Mouse (Mus musculus) forebrain, postnatal 0 days (tissue): Measurements from ENCODE around the gene Barx1. TPM values are rescaled to one million over a fixed set of nuclear protein-coding genes. Genes with fewer than 3 reads are reported as not detected.
A peak's percentile ranks its signal among the peaks of the same experiment; 100 is the strongest.

Source experiments
- ATAC-seq: fragments of 200-750 bp; cut with Nextera tagmentation; 2 replicates; pipeline ENCODE4 v1.8.0; 2017; ENCODE audit warnings: mild to moderate bottlenecking, moderate library complexity
- DNase-seq: peaks from one replicate; pipeline ENCODE4 v3.0.0-alpha.2; 2015
- H3K27ac ChIP-seq: fragments of 300-500 bp; sonication (generic); 2 replicates; pipeline ENCODE4 v1.5.1; 2014; ENCODE audit warnings: low read depth, mild to moderate bottlenecking, antibody characterized with exemption, low read length, moderate library complexity, mixed read lengths
- H3K27me3 ChIP-seq: fragments of 300-500 bp; sonication (generic); 2 replicates; pipeline ENCODE4 v1.6.1; 2014; ENCODE audit warnings: mild to moderate bottlenecking, low read length, mixed read lengths; ENCODE audit not compliant: insufficient read depth
- H3K36me3 ChIP-seq: fragments of 300-500 bp; sonication (generic); 2 replicates; pipeline ENCODE4 v1.6.1; 2014; ENCODE audit warnings: mild to moderate bottlenecking, moderate library complexity; ENCODE audit not compliant: insufficient read depth
- H3K4me1 ChIP-seq: fragments of 300-500 bp; sonication (generic); 2 replicates; pipeline ENCODE4 v1.6.1; 2014; ENCODE audit warnings: antibody characterized with exemption; ENCODE audit not compliant: insufficient read depth
- H3K4me2 ChIP-seq: fragments of 300-500 bp; sonication (generic); 2 replicates; pipeline ENCODE4 v1.6.1; 2014; ENCODE audit warnings: low read depth, mild to moderate bottlenecking, moderate library complexity
- H3K4me3 ChIP-seq: fragments of 300-500 bp; sonication (generic); 2 replicates; pipeline ENCODE4 v1.5.1; 2014; ENCODE audit warnings: low read depth, low read length, mixed read lengths
- H3K9ac ChIP-seq: fragments of 300-500 bp; sonication (generic); 2 replicates; pipeline ENCODE4 v1.6.1; 2014; ENCODE audit warnings: mild to moderate bottlenecking
- H3K9me3 ChIP-seq: fragments of 300-500 bp; sonication (generic); 2 replicates; pipeline ENCODE4 v1.6.1; 2016; ENCODE audit warnings: low read length
- CTCF ChIP-seq: sonication (generic); IDR thresholded peaks from 2 replicates; pipeline ENCODE4 v1.5.1; 2016; ENCODE audit warnings: antibody characterized with exemption, control low read depth, low read depth
- WGBS: fragments of 180-500 bp; shearing (Covaris S2); extraction: QIAGEN DNeasy Blood & Tissue Kit; methylation state at CpG from one replicate; pipeline ENCODE4 v1.1.7; 2014; 5-methylcytosine and 5-hydroxymethylcytosine counted together
- polyA plus RNA-seq: library from polyadenylated mRNA; unstranded; fragments of >200 nt; fragmentation: Nextera tagmentation; extraction: Ambion mirVana; gene quantifications from 2 replicates; pipeline ENCODE4 v1.2.1, GENCODE M21; 2015
- total RNA-seq: library from RNA; depleted of rRNA; stranded (reverse); fragments of >200 nt; gene quantifications from 2 replicates; pipeline ENCODE4 v1.2.3, GENCODE M21; 2014; rRNA removed

Gene Barx1
- total RNA-seq (not detected in 2 replicates), polyA plus RNA-seq (not detected in 2 replicates)

- H3K36me3 ChIP-seq, result no peaks in the 10 kb centered on the region
- H3K27me3 ChIP-seq, result peaks cover 76% of the 10 kb centered on the region
- 3% methylated on average over 38 of the region's 73 CpGs for WGBS
- H3K4me3 ChIP-seq, result peak within 1 kb of the TSS; percentile 30
- H3K4me1 ChIP-seq, result no peaks in the 10 kb centered on the region
- no peak within 1 kb of the TSS for H3K27ac ChIP-seq
- H3K4me2 ChIP-seq, result peak within 1 kb of the TSS; percentile 53
- H3K9me3 ChIP-seq, result no peaks in the 10 kb centered on the region
- DNase-seq (no peak), ATAC-seq (peak; percentile 36; the same call in 1 of the 2 replicates)
- no peak within 1 kb of the TSS for H3K9ac ChIP-seq
- TF ChIP-seq CTCF, result no peak
Measured at GRCm38 (mm10) chr13:48662431-48663143, at the start of gene Barx1. TSS of gene Barx1 (plus strand) at chr13:48662998.

GRCm38 (mm10) chr13:48614525-48614924 lies 48.3 kb upstream of the Barx1 start:
- no peaks in the 10 kb centered on the region for H3K36me3 ChIP-seq
- no peak for TF ChIP-seq CTCF
- no peak for ATAC-seq
- no peaks in the 10 kb centered on the region for H3K27me3 ChIP-seq
- H3K4me2 ChIP-seq, result no peak overlapping the region
- H3K27ac ChIP-seq, result no peak overlapping the region
- DNase-seq, result no peak
- no peak overlapping the region for H3K9ac ChIP-seq
- H3K9me3 ChIP-seq, result no peaks in the 10 kb centered on the region
- WGBS, result 78% methylated on average over 2 of the region's 2 CpGs
- H3K4me1 ChIP-seq, result no peaks in the 10 kb centered on the region
- H3K4me3 ChIP-seq, result no peak overlapping the region

GRCm38 (mm10) chr13:48617774-48618173 lies 45.0 kb upstream of the Barx1 start:
- TF ChIP-seq CTCF, result no peak
- Histone ChIP-seq H3K27ac (no peak overlapping the region), H3K27me3 (no peaks in the 10 kb centered on the region), H3K4me2 (no peak overlapping the region), H3K9ac (no peak overlapping the region), H3K4me1 (no peaks in the 10 kb centered on the region), H3K4me3 (no peak overlapping the region), H3K36me3 (no peaks in the 10 kb centered on the region), H3K9me3 (no peaks in the 10 kb centered on the region)
- DNase-seq, result no peak
- no peak for ATAC-seq

GRCm38 (mm10) chr13:48618890-48619289 lies 43.9 kb upstream of the Barx1 start:
- DNase-seq (no peak), ATAC-seq (no peak)
- no peak for TF ChIP-seq CTCF
- H3K9ac ChIP-seq, result no peak overlapping the region
- no peaks in the 10 kb centered on the region for H3K9me3 ChIP-seq
- H3K4me3 ChIP-seq, result no peak overlapping the region
- H3K36me3 ChIP-seq, result no peaks in the 10 kb centered on the region
- no peak overlapping the region for H3K4me2 ChIP-seq
- no peaks in the 10 kb centered on the region for H3K27me3 ChIP-seq
- 83% methylated on average over 4 of the region's 4 CpGs for WGBS
- H3K27ac ChIP-seq, result no peak overlapping the region
- no peaks in the 10 kb centered on the region for H3K4me1 ChIP-seq

- 1% methylated on average over 26 of the region's 26 CpGs for WGBS
- Histone ChIP-seq H3K27me3 (no peaks in the 10 kb centered on the region), H3K9me3 (no peaks in the 10 kb centered on the region), H3K9ac (peak overlapping the region; percentile 92), H3K4me2 (peak overlapping the region; percentile 74), H3K36me3 (no peaks in the 10 kb centered on the region), H3K27ac (peak overlapping the region; percentile 95), H3K4me1 (no peaks in the 10 kb centered on the region), H3K4me3 (peak overlapping the region; percentile 84)
- ATAC-seq (peak; percentile 74), DNase-seq (no peak)
- TF ChIP-seq CTCF, result no peak
Measured at GRCm38 (mm10) chr13:48624968-48625398, 37.8 kb upstream of the Barx1 start.

GRCm38 (mm10) chr13:48625433-48626184 lies 37.2 kb upstream of the Barx1 start, which contains the start of gene Ptpdc1:
TSS of gene Ptpdc1 (minus strand) at chr13:48625664.
- Histone ChIP-seq H3K36me3 (no peaks in the 10 kb centered on the region), H3K4me1 (no peaks in the 10 kb centered on the region), H3K27ac (peak within 1 kb of the TSS; percentile 95), H3K4me2 (peak within 1 kb of the TSS; percentile 74), H3K9me3 (no peaks in the 10 kb centered on the region), H3K4me3 (peak within 1 kb of the TSS; percentile 84), H3K9ac (peak within 1 kb of the TSS; percentile 92), H3K27me3 (no peaks in the 10 kb centered on the region)
- no peak for TF ChIP-seq CTCF
- DNase-seq (peak; percentile 98), ATAC-seq (peak; percentile 100)
- WGBS, result 1% methylated on average over 76 of the region's 76 CpGs

GRCm38 (mm10) chr13:48631691-48632090 lies 31.1 kb upstream of the Barx1 start:
- no peak for DNase-seq
- 72% methylated on average over 5 of the region's 5 CpGs for WGBS
- Histone ChIP-seq H3K27me3 (no peaks in the 10 kb centered on the region), H3K9me3 (no peaks in the 10 kb centered on the region), H3K4me2 (no peak overlapping the region), H3K4me3 (no peak overlapping the region), H3K9ac (no peak overlapping the region), H3K27ac (no peak overlapping the region), H3K4me1 (no peaks in the 10 kb centered on the region), H3K36me3 (no peaks in the 10 kb centered on the region)
- TF ChIP-seq CTCF, result 0 out of 2 replicates have a peak, but pooled peaks have one; percentile 7
- no peak for ATAC-seq
